Mouse (Mus musculus) hindbrain, embryonic 15.5 days (tissue): ENCODE data around the gene Epb41l4b. TPM values are rescaled to one million over a fixed set of nuclear protein-coding genes. Genes with fewer than 3 reads are reported as not detected.
A peak's percentile ranks its signal among the peaks of the same experiment; 100 is the strongest.

Experiments used
- ATAC-seq: fragments of 200-750 bp; cut with Nextera tagmentation; 2 replicates; pipeline ENCODE4 v1.8.0; 2017; ENCODE audit warnings: low read depth, moderate number of reproducible peaks, moderate TSS enrichment; ENCODE audit not compliant: low FRiP score
- H3K27ac ChIP-seq: fragments of 300-500 bp; sonication (generic); replicated peaks from 2 replicates; pipeline ENCODE4 v1.5.1; 2015; ENCODE audit warnings: mild to moderate bottlenecking, inconsistent platforms
- H3K27me3 ChIP-seq: fragments of 300-500 bp; sonication (generic); 2 replicates; pipeline ENCODE4 v1.6.1; 2015; ENCODE audit warnings: control low read depth, inconsistent platforms
- H3K36me3 ChIP-seq: fragments of 300-500 bp; sonication (generic); 2 replicates; pipeline ENCODE4 v1.6.1; 2015; ENCODE audit warnings: control low read depth, inconsistent platforms
- H3K4me1 ChIP-seq: fragments of 300-500 bp; sonication (generic); replicated peaks from 2 replicates; pipeline ENCODE4 v1.6.1; 2015; ENCODE audit warnings: control low read depth, inconsistent platforms
- H3K4me2 ChIP-seq: fragments of 300-500 bp; sonication (generic); 2 replicates; pipeline ENCODE4 v1.6.1; 2015; ENCODE audit warnings: moderate library complexity, mild to moderate bottlenecking, inconsistent platforms
- H3K4me3 ChIP-seq: fragments of 300-500 bp; sonication (generic); 2 replicates; pipeline ENCODE4 v1.5.1; 2015; ENCODE audit warnings: mild to moderate bottlenecking, inconsistent platforms
- H3K9ac ChIP-seq: fragments of 300-500 bp; sonication (generic); 2 replicates; pipeline ENCODE4 v1.6.1; 2015; ENCODE audit warnings: inconsistent platforms
- H3K9me3 ChIP-seq: fragments of 300-500 bp; sonication (generic); 2 replicates; pipeline ENCODE4 v1.6.1; 2016; ENCODE audit warnings: control low read depth, inconsistent platforms
- WGBS: fragments of 180-500 bp; shearing (Covaris S2); methylation state at CpG from one replicate; pipeline ENCODE4 v1.1.7; 2015; 5-methylcytosine and 5-hydroxymethylcytosine counted together
- polyA plus RNA-seq: library from polyadenylated mRNA; unstranded; fragments of >200 nt; fragmentation: Nextera tagmentation; extraction: Ambion mirVana; gene quantifications from 2 replicates; pipeline ENCODE4 v1.2.1, GENCODE M21; 2015

The Epb41l4b gene
- polyA plus RNA-seq, 1 experiment from 2014 or later, result 3.5 TPM

GRCm38 (mm10) chr4:56946180-56946579 is 197.1 kb downstream of the Epb41l4b start:
- no peaks in the 10 kb centered on the region for H3K27me3 ChIP-seq
- H3K27ac ChIP-seq, result peak overlapping the region; percentile 92; the same call in 1 of the 2 replicates
- H3K9ac ChIP-seq, result peak overlapping the region; percentile 85
- peak overlapping the region; percentile 75 for H3K4me3 ChIP-seq
- peaks cover 28% of the 10 kb centered on the region for H3K4me1 ChIP-seq
- no peaks in the 10 kb centered on the region for H3K36me3 ChIP-seq
- no peaks in the 10 kb centered on the region for H3K9me3 ChIP-seq
- H3K4me2 ChIP-seq, result peak overlapping the region; percentile 88
- no peak for ATAC-seq
- WGBS, result under 1% methylated on average over 14 of the region's 14 CpGs

- Histone ChIP-seq H3K27me3 (no peaks in the 10 kb centered on the region), H3K27ac (no peak overlapping the region), H3K9me3 (no peaks in the 10 kb centered on the region), H3K4me1 (peaks cover 28% of the 10 kb centered on the region), H3K9ac (no peak overlapping the region), H3K36me3 (no peaks in the 10 kb centered on the region), H3K4me3 (no peak overlapping the region), H3K4me2 (no peak overlapping the region)
- ATAC-seq, result no peak
- WGBS, result 53% methylated on average over 4 of the region's 4 CpGs
These were observed 199.0 kb downstream of the Epb41l4b start for GRCm38 (mm10) chr4:56944286-56944685.

GRCm38 (mm10) chr4:56943258-56943657 is 200.0 kb downstream of the Epb41l4b start:
- 51% methylated on average over 1 of the region's 1 CpGs for WGBS
- peaks cover 28% of the 10 kb centered on the region for H3K4me1 ChIP-seq
- H3K4me2 ChIP-seq, result no peak overlapping the region
- no peak overlapping the region for H3K9ac ChIP-seq
- H3K9me3 ChIP-seq, result no peaks in the 10 kb centered on the region
- H3K4me3 ChIP-seq, result no peak overlapping the region
- no peaks in the 10 kb centered on the region for H3K27me3 ChIP-seq
- no peaks in the 10 kb centered on the region for H3K36me3 ChIP-seq
- no peak for ATAC-seq
- no peak overlapping the region for H3K27ac ChIP-seq

- no peak overlapping the region for H3K4me3 ChIP-seq
- ATAC-seq, result no peak
- no peaks in the 10 kb centered on the region for H3K9me3 ChIP-seq
- H3K4me2 ChIP-seq, result no peak overlapping the region
- H3K9ac ChIP-seq, result no peak overlapping the region
- H3K36me3 ChIP-seq, result no peaks in the 10 kb centered on the region
- H3K27ac ChIP-seq, result no peak overlapping the region
- H3K4me1 ChIP-seq, result peaks cover 27% of the 10 kb centered on the region
- no peaks in the 10 kb centered on the region for H3K27me3 ChIP-seq
- WGBS, result 90% methylated on average over 1 of the region's 1 CpGs
These were observed 200.7 kb downstream of the Epb41l4b start for GRCm38 (mm10) chr4:56942567-56942966.

Other genes with a start within 250 kb of the Epb41l4b start
- 9.4 and 9.9 TPM in 2 replicates for gene Tmem245, start 196.0 kb downstream of the Epb41l4b start, polyA plus RNA-seq
- 21.1 and 25.7 TPM in 2 replicates for gene Frrs1l, start 153.0 kb downstream of the Epb41l4b start, polyA plus RNA-seq
- gene Ptpn3, start 158.4 kb upstream of the Epb41l4b start, polyA plus RNA-seq, result 3.7 and 4.0 TPM in 2 replicates